Mouse (Mus musculus) thymus, postnatal 25 days (tissue): Measurements from ENCODE around the gene Tmem259.
A peak's percentile ranks its signal among the peaks of the same experiment; 100 is the strongest.

ENCODE experiments used
- DNase-seq: peaks from one replicate; pipeline ENCODE4 v3.0.0; 2022

Tmem259 gene

DNA sequence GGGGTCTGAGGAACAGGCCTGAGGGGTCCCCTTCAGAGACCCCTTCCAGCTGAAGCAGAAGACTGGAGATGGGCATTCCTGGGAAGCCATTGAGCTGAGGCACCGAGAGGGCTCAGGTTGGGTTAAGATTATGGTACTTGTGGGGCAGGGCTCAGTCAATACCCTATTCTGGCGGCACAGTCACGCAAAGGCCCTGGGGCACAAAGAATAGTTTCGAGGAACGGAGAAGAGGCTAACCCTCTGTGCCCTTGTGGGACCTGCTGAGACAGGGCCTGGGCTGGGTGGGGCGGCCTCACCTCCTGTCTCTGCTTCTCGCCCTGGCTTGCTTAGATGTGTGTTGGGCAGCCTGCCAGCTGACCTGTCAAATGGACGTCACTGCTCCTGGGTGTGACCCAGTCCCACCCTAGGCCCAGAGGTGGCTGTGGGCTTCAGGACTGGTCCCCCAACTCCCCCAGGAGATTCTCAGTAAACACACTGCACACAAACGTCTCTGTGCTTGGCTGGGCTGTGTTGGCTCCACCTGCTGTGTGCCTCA, 50.9 kb downstream of the Tmem259 start:
- DNase-seq, result no peak

DNA sequence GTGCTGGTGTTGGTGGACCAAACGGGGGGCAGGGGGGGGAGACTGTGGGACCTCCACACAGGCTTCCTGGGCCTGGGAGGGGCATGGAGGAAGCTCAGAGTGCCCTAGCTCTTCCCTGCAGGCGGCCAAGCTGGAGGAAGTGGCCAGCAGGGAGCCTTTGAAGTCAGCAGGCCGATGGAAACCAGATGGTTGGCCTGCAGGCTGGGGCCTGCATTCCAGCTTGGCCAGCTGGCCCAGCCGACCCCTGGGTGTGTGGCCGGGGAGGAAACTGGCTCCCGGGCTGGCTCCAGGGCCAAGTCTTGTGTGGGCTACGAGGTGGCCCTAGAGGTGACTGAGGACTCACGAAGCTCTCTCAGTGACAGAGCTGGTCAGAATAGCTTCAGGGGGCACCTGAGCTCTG, 51.4 kb downstream of the Tmem259 start:
- DNase-seq, result no peak

DNA sequence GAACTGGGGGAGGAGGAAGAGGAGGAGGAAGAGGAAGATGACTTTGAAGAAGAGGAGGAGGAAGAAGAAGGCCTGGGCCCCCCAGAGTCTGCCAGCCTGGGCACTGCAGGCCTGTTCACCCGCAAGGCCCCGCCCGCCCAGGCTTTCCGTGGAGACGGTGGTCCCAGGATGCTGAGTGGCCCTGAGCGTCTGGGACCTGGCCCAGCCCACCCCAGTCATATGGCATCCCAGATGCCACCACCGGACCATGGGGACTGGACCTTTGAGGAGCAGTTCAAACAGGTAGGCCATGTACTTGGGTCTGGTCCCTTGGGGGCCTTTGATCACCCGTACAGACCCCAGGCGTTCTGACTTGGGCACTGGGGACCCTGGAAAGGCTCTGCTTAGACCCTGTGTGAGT, 52.3 kb downstream of the Tmem259 start:
- DNase-seq, result no peak

DNA sequence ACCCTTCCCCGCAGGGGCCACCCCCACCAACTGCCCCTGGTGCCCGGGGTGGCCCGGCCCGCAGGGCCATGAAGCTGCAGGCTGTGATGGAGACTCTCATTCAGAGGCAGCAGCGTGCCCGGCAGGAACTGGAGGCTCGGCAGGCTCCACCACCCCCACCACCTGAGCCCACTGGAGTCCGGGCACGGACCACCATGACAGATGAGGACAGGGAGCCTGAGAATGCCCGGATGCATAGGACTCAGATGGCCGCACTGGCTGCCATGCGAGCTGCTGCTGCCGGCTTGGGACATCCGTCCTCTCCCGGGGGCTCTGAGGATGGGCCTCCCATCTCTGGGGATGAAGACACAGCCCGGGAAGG, 53.3 kb downstream of the Tmem259 start:
- DNase-seq, result no peak

DNA sequence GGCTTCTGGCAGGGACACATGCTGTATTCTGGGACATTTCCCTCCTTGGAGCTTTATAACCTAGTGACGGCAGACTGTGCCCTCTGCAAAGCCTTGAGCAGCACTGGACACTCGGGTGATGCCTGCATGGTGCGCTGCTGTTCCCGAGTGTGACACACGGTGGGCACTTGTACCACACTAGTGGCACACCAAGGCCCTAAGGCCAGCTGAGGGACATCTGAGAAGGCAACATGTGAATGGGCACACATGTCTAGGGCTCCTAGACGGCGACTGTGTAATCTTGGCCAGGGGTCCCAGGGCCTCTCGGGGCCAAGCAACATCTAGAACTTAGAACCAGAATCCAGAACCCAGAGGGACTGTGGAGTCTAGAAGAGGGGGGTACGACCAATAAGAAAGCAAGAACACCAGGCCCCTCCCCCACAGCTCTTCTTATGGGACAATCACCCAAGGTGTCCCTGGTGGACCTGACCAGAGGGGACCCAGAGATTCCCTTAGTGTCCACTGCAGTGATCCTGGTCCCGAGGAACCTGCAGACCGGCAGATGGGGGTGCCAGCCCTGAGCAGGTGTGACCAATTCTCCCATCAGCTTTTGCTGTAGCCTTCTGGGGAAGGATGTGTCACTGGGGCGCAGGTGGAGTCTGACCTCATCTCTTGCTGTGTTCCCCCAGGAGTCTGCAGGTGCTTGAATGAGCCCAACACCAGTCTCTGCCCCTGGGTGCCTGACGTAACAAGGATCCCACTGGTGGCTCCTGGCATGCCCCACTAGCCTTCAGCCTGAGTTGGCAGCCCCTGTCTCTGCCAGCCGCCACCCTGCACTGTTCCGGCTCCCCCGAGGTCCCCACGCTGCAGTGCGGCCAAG, 53.9 kb downstream of the Tmem259 start:
- DNase-seq, result no peak

DNA sequence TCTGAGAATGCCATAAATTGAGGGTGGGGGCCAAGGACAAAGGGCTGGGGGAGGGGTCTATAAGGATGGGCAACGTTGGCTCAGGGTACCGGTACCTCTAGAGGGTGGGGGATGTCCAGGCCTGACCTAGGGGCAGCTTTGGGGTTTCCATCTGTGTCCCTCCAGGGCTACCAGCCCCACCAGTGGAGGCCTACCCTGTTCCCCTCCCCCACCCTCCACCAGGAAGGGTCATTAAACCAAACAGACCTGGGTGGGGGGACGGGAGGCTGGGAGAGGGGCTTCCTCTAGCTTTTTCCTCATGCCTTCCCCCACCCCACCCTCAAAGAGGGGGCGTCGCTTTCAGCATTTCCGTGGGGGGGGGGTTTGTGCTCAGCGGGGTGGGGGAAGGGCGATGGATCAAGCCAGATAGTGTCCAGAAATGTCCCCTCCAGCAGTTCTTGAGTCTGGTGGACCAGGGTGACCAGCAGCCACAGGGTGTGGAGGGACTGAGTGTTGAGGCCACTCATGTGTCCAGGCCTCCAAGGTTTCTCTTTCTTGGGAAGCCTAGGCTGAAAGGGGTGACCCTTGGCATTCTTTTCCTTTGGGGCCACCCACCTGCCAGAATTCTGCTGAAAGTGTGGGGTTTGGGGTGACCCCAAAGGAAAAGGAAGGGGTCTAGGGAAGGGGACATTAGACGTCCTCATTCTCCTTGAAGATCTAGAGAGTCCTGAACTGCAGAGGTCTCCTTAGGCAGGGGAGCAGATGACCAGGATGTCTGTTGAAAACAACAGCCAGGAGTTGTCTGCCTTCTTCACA, 55.0 kb downstream of the Tmem259 start:
- no peak for DNase-seq

DNA sequence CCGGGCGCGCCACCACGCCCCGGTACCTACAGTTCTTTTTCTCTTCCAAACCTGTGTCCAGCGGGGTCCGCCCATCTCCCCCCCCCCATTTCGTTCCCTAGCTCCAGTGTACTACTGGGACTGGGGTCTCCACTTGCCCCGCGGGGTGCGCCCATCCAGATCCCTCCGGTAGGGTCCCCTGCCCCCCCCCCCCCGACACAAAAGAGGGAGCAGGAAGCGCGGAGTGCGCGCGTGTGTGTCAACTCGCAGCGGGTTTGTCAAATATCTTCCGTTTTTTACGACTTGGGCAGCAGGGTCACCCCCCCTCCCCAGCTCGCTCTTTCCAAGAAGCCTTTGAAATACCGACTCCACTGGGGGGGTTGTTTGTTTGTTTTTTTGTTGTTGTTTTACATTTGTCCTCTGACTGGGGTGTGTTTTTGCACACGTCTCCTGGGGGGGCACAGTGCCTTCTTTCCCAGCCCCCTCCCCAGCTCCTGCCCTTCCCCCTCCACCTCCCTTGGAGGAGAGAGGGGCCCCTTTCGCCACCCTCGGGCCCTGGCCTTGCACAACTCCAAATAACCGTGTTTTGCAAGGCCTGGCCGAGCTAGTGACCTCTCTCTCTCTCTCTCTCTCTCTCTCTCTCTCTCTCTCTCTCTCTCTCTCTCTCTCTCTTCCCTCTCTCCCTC, 56.0 kb downstream of the Tmem259 start:
- DNase-seq, result peak; percentile 40

DNA sequence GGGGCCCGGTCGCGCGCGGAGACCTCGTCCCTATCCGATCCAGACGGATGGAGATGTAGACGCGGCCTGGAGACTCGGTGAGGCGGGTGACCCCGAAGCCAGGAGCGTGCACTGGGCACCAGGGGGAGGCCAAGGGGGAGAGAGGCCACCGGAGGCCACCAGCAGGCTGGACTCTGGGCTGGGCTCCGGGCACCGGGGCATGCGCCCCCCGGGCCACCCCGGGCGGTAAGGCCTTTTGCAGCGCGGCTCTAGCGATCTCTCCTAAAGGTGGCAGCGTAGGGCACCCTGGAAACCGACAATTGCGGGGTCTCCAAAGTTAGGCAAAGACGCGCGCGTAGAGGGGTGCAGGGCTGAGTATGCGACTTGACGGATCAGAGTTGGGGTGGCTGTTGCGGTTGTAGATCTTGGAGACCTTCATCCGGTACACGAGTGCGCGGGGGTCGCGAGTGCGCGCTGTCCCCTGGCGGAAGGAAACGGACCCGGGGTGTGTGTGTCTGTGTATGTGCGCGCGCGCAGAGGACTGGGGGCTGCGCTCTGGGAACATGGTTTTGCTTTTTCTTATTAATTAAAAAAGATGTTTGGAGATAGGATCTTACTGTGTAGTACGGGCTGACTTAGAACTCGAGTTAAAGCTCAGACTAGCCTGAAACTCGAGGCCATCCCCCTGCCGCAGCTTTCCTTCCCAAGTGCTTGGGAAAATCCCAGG, 56.7 kb downstream of the Tmem259 start:
- DNase-seq, result peak; percentile 86

DNA sequence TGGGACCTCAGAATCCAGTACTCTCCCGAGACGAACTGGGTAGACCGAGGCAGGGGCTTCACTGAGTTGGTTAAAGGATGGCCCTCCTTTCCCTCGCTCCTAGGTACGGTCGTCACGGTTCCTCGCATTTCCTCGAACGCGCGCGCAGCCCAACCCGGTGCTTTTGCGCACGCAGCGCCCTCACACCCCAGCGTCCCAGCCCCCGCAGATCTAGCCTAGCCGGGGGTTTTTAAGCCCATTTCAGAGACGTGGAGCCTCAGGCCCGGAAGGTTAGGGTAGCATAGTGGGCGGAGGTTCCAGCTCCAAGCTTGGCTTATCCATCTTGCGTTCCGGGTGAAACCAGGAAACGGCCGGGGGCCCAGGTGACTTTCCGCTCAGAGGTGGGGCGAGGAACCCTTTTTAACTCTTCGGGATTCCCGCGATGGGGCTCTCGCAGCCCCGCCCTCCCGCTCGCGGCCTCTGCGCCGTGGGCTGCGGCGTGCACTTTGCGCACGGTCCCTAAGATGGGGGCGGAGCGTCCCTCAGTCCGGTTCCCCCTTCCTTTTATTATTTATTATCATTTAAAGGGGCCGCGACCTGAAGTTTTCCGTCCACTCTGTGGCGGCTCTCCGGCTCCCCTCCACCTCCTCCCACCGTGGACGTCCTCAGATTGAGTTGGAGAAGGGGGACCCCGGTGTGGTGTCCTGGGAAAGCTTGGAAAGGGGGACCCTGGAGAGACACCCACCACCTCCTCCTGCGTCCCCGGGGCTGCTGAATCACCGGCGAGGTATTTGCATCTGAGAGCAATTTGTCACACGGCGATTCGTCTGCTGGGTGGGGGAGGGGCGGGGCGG, 57.4 kb downstream of the Tmem259 start, which contains the start of gene Arid3a:
TSS of gene Arid3a (plus strand) at position 553 of the 833 bp plus-strand sequence.
- peak; percentile 92 for DNase-seq

DNA sequence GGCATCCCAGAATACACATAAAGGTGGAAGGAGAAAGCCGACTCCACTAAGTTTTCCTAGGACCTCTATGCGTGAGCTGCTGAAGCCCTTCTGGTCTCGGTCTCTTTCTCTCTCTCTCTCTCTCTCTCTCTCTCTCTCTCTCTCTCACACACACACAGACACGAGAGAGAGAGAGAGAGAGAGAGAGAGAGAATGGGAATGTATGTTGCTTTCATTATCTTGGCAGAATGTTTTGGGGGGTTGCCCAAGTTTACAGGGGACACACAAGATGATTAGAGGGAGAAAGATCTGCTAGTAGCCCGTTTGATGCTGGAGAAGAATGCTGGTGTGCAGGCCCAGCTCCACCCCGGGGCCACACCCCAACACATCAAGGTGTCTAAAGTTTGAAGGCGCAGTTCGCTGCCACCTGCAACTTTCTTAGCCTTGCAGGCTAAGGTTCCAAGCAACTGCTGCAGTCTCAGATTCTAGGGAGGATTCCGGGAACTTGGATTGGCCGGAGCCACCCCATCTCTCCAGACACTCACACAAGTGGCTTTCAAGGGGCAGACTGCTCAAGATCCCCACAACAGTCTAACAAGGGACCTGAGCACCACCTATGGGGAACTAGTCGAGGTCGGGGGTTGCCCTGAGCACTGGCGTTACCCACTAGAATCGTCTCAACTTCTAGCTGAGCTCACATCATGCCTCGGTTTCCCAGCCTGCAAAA, 58.2 kb downstream of the Tmem259 start:
- peak; percentile 55 for DNase-seq

DNA sequence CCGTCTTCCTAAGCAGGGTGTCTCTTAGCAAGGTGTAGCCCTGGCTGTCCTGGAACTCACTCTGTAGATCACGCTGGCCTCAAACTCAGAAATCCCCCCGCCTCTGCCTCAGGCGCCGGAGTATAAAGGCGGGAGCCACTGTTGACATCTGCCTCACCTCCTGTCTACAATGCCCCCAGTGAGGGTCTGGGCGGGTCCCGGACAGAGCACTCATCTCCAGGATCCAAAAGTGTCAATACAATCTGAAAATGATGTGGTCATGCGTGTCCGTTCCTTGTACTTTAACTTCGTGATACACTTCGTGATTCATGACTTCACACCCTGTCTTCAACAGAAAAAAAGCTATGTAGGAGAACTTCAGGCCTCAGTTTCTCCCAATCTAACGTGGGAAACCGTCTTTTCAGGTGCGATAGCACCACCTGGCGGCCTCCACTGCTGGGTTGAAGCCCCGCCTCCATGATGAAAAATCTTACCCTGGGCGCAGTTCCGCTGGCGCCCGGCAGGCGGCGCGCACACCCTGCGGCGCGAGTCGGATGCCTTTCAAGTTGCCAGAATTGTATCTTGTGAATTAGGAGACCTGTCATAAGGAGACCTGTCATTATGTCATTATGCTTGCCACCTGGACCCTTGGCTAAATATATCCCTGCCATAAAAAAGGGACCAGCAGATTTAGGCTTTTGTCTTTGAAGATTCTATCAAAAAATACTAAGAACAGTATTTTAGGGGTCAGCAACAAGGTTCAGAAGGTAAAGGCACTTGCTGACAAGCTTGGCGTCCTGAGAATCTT, 58.9 kb downstream of the Tmem259 start:
- peak; percentile 96 for DNase-seq
